Mouse (Mus musculus) heart, embryonic 14.5 days (tissue): ENCODE measurements at regions not wholly inside any gene's neighbourhood (a gene's known extent, or its start where the extent isn't known, plus 50 kb on each side); places are given as distances from the start of the nearest gene placed in this dataset.

Experiments used
- ATAC-seq: fragments of 200-750 bp; cut with Nextera tagmentation; 2 replicates; pipeline ENCODE4 v1.8.0; 2017; ENCODE audit warnings: low read depth, moderate TSS enrichment; ENCODE audit not compliant: insufficient number of reproducible peaks, insufficient read depth, low FRiP score
- H3K27ac ChIP-seq, 2 experiments: fragments of 200-500 bp in 1 of 2; fragments of 300-500 bp in 1 of 2; sonication (generic) in 1 of 2; replicated peaks in 1 of 2; 2 replicates each; pipeline ENCODE4 v1.5.1; 2012 to 2014; ENCODE audit warnings: low read depth in 2 of 2, low read length in 2 of 2, control low read depth in 1 of 2, mild to moderate bottlenecking in 1 of 2, mixed read lengths in 1 of 2; ENCODE audit not compliant: control insufficient read depth in 1 of 2, insufficient read depth in 1 of 2
- H3K27me3 ChIP-seq: fragments of 300-500 bp; sonication (generic); 2 replicates; pipeline ENCODE4 v1.6.1; 2014; ENCODE audit warnings: mild to moderate bottlenecking, low read length, control low read depth; ENCODE audit not compliant: control insufficient read depth, insufficient read depth
- H3K36me3 ChIP-seq: fragments of 300-500 bp; sonication (generic); 2 replicates; pipeline ENCODE4 v1.6.1; 2014; ENCODE audit warnings: mild to moderate bottlenecking, control low read depth, low read length, mixed read lengths; ENCODE audit not compliant: control insufficient read depth, insufficient read depth
- H3K4me1 ChIP-seq, 2 experiments: fragments of 200-500 bp in 1 of 2; fragments of 300-500 bp in 1 of 2; sonication (generic) in 1 of 2; 2 replicates each; pipeline ENCODE4 v1.6.1; 2012 to 2014; ENCODE audit warnings: low read length in 2 of 2, control low read depth in 1 of 2, mixed read lengths in 1 of 2; ENCODE audit not compliant: control insufficient read depth in 2 of 2, insufficient read depth in 2 of 2
- H3K4me2 ChIP-seq: fragments of 300-500 bp; sonication (generic); 2 replicates; pipeline ENCODE4 v1.6.1; 2014; ENCODE audit warnings: mild to moderate bottlenecking, low read length
- H3K4me3 ChIP-seq, 2 experiments: fragments of 200-500 bp in 1 of 2; fragments of 300-500 bp in 1 of 2; sonication (generic) in 1 of 2; 2 replicates each; pipeline ENCODE4 v1.5.1; 2012 to 2014; ENCODE audit warnings: low read length in 2 of 2, mild to moderate bottlenecking in 2 of 2, control low read depth in 1 of 2, low read depth in 1 of 2, moderate library complexity in 1 of 2; ENCODE audit not compliant: control insufficient read depth in 1 of 2, insufficient read depth in 1 of 2
- H3K9ac ChIP-seq: fragments of 300-500 bp; sonication (generic); 2 replicates; pipeline ENCODE4 v1.6.1; 2014; ENCODE audit warnings: mild to moderate bottlenecking, low read length
- H3K9me3 ChIP-seq: fragments of 300-500 bp; sonication (generic); 2 replicates; pipeline ENCODE4 v1.6.1; 2016; ENCODE audit warnings: low read length, control low read depth; ENCODE audit not compliant: control insufficient read depth
- WGBS: fragments of 180-500 bp; shearing (Covaris S2); extraction: QIAGEN DNeasy Blood & Tissue Kit; methylation state at CpG from one replicate; pipeline ENCODE4 v1.1.7; 2014; 5-methylcytosine and 5-hydroxymethylcytosine counted together

- peaks cover 35 to 65% of the 10 kb centered on the region in 2 experiments for H3K4me1 ChIP-seq
- no peaks in the 10 kb centered on the region for H3K9me3 ChIP-seq
- H3K27ac ChIP-seq: no peak overlapping the region
- no peaks in the 10 kb centered on the region for H3K36me3 ChIP-seq
- no peak overlapping the region for H3K9ac ChIP-seq
- ATAC-seq: no peak
- H3K27me3 ChIP-seq: no peaks in the 10 kb centered on the region
- H3K4me3 ChIP-seq: no peak overlapping the region
- H3K4me2 ChIP-seq: no peak overlapping the region
- WGBS: 85% methylated on average over 15 of the region's 15 CpGs
These were observed 120.9 kb upstream of the Rnaseh2b start for GRCm38 (mm10) chr14:62171256-62172047.

- H3K9ac ChIP-seq: no peak overlapping the region; the same call in 1 of the 2 replicates
- no peaks in the 10 kb centered on the region for H3K9me3 ChIP-seq
- peak overlapping the region; percentile 34 for H3K4me2 ChIP-seq
- H3K27me3 ChIP-seq: no peaks in the 10 kb centered on the region
- 39% methylated on average over 16 of the region's 16 CpGs for WGBS
- 0 out of 2 replicates have a peak, but pooled peaks have one; percentile 19 for ATAC-seq
- H3K4me3 ChIP-seq: no peak overlapping the region
- H3K4me1 ChIP-seq: peaks cover 23 to 50% of the 10 kb centered on the region in 2 experiments
- H3K36me3 ChIP-seq: no peaks in the 10 kb centered on the region
- H3K27ac ChIP-seq: peak overlapping the region; percentile 35 to 55
These were observed 118.4 kb upstream of the Rnaseh2b start for GRCm38 (mm10) chr14:62173835-62174530.

GRCm38 (mm10) chr14:62175384-62176048 is 116.9 kb upstream of the Rnaseh2b start:
- Histone ChIP-seq H3K36me3 (no peaks in the 10 kb centered on the region), H3K4me3 (no peak overlapping the region), H3K9ac (no peak overlapping the region), H3K4me1 (peaks cover 18 to 35% of the 10 kb centered on the region in 2 experiments), H3K27me3 (no peaks in the 10 kb centered on the region), H3K4me2 (no peak overlapping the region), H3K9me3 (no peaks in the 10 kb centered on the region), H3K27ac (no peak overlapping the region)
- ATAC-seq: no peak
- 60% methylated on average over 12 of the region's 12 CpGs for WGBS

GRCm38 (mm10) chr14:62177509-62177908 is 114.9 kb upstream of the Rnaseh2b start:
- H3K27ac ChIP-seq: no peak overlapping the region
- H3K9me3 ChIP-seq: no peaks in the 10 kb centered on the region
- peaks cover 15 to 29% of the 10 kb centered on the region in 2 experiments for H3K4me1 ChIP-seq
- no peaks in the 10 kb centered on the region for H3K36me3 ChIP-seq
- H3K9ac ChIP-seq: no peak overlapping the region
- no peaks in the 10 kb centered on the region for H3K27me3 ChIP-seq
- no peak overlapping the region for H3K4me3 ChIP-seq
- no peak overlapping the region for H3K4me2 ChIP-seq
- WGBS: 71% methylated on average over 5 of the region's 5 CpGs
- no peak for ATAC-seq

GRCm38 (mm10) chr14:62187360-62187759 is 105.0 kb upstream of the Rnaseh2b start:
- H3K27me3 ChIP-seq: no peaks in the 10 kb centered on the region
- no peak overlapping the region for H3K27ac ChIP-seq
- no peaks in the 10 kb centered on the region for H3K36me3 ChIP-seq
- no peak overlapping the region for H3K9ac ChIP-seq
- ATAC-seq: no peak
- WGBS: 86% methylated on average over 11 of the region's 11 CpGs
- H3K4me2 ChIP-seq: no peak overlapping the region
- H3K9me3 ChIP-seq: no peaks in the 10 kb centered on the region
- H3K4me1 ChIP-seq: peaks cover 0 to 3% of the 10 kb centered on the region in 2 experiments; a peak in 1 of 4 replicates
- no peak overlapping the region for H3K4me3 ChIP-seq

- H3K4me1 ChIP-seq: peaks cover 0 to 3% of the 10 kb centered on the region in 2 experiments; a peak in 1 of 4 replicates
- no peak overlapping the region for H3K4me3 ChIP-seq
- WGBS: 45% methylated on average over 7 of the region's 7 CpGs
- H3K27ac ChIP-seq: no peak overlapping the region
- H3K9me3 ChIP-seq: no peaks in the 10 kb centered on the region
- H3K4me2 ChIP-seq: no peak overlapping the region
- ATAC-seq: no peak
- H3K27me3 ChIP-seq: no peaks in the 10 kb centered on the region
- H3K36me3 ChIP-seq: no peaks in the 10 kb centered on the region
- no peak overlapping the region for H3K9ac ChIP-seq
These were observed 104.1 kb upstream of the Rnaseh2b start for GRCm38 (mm10) chr14:62188147-62188885.

- WGBS: 80% methylated on average over 2 of the region's 2 CpGs
- H3K27me3 ChIP-seq: no peaks in the 10 kb centered on the region
- H3K4me3 ChIP-seq: no peak overlapping the region
- H3K9me3 ChIP-seq: no peaks in the 10 kb centered on the region
- no peaks in the 10 kb centered on the region for H3K36me3 ChIP-seq
- H3K4me2 ChIP-seq: no peak overlapping the region
- H3K27ac ChIP-seq: no peak overlapping the region
- no peak for ATAC-seq
- no peak overlapping the region for H3K9ac ChIP-seq
- H3K4me1 ChIP-seq: peaks cover 0 to 3% of the 10 kb centered on the region in 2 experiments; a peak in 1 of 4 replicates
These were observed 100.8 kb upstream of the Rnaseh2b start for GRCm38 (mm10) chr14:62191624-62192023.
